In the genomic region with DNA sequence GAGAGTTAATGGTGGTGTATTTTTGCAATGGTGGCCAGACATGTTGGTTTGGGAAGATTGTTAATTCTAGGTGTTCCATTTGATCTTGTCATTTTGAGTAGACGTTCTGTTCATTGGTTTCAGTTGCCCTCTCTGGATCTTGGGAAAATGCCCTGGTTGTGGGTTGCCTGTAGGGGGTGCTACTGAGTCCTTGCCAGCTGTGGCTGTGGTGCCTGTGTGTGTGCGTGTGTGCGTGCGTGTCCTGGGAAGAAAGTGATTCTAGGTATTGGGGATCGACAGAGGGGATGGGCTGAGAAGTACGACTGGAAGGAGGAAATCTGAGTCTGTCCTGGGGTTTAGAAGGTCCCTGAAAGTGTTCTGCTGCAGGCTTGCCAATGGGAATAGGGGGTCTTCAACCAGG, we compare ENCODE assay signal across 16 mouse cellular contexts.
DNase-seq lines count a peak whose midpoint lies in the region; TF ChIP-seq lines count a peak whose summit lies in the region.
"Had no signal": no experiment of that assay in that cellular context is flagged by ENCODE, and none has a peak within 500 bp of the region (broad histone marks: within the 10 kb centered on the region; RNA-seq: fewer than 3 reads in every experiment).

No protein-coding gene starts in this region.

- no peak overlapping the region for H3K4me3 ChIP-seq in lung, adult 2 months (replicated peaks; ENCODE audit: extremely low read depth, low read depth, low read length)
- H3K4me3 ChIP-seq in ES-Bruce4 (ENCODE audit: low read depth, low read length): no peak overlapping the region
- H3K4me3 ChIP-seq in bone marrow, adult 2 months (replicated peaks; ENCODE audit: control insufficient read depth, low read depth, low read length): no peak overlapping the region
- H3K4me3 ChIP-seq: forebrain, embryonic 15.5 days; heart, embryonic 15.5 days; hindbrain, embryonic 10.5 days; liver, embryonic 15.5 days; midbrain, embryonic 15.5 days; neural tube, embryonic 13.5 days had no signal

- H3K27me3 ChIP-seq in ES-Bruce4 (ENCODE audit: control insufficient read depth, insufficient read depth, low read length, poor library complexity, severe bottlenecking): no peaks in the 10 kb centered on the region; the same call in 1 of the 2 replicates
- H3K27me3 ChIP-seq: forebrain, embryonic 15.5 days; heart, embryonic 15.5 days; liver, embryonic 15.5 days; midbrain, embryonic 15.5 days; neural tube, embryonic 13.5 days had no signal

- no peak overlapping the region for H3K27ac ChIP-seq in ES-Bruce4 (ENCODE audit: insufficient read depth, low read length)
- H3K27ac ChIP-seq in bone marrow, adult 2 months (ENCODE audit: control insufficient read depth, insufficient read depth, low read depth, low read length, poor library complexity): no peak overlapping the region
- H3K27ac ChIP-seq: forebrain, embryonic 15.5 days; heart, embryonic 15.5 days; hindbrain, embryonic 10.5 days; liver, embryonic 15.5 days; midbrain, embryonic 15.5 days; neural tube, embryonic 13.5 days had no signal

- no peak for TF ChIP-seq EP300 in ES-Bruce4 (IDR thresholded peaks at IDR 0.05; ENCODE audit: insufficient read depth, low read depth, low read length)

- no peaks in the 10 kb centered on the region for H3K4me1 ChIP-seq in lung, adult 2 months (ENCODE audit: control insufficient read depth, insufficient read depth, low read length)
- peaks cover 1% of the 10 kb centered on the region for H3K4me1 ChIP-seq in ES-Bruce4 (ENCODE audit: control insufficient read depth, insufficient read depth, low read length)
- H3K4me1 ChIP-seq in bone marrow, adult 2 months (ENCODE audit: control insufficient read depth, insufficient read depth, low read length): peaks cover 3% of the 10 kb centered on the region; the same call in 1 of the 2 replicates
- H3K4me1 ChIP-seq: heart, embryonic 15.5 days; liver, embryonic 15.5 days; midbrain, embryonic 15.5 days; neural tube, embryonic 13.5 days had no signal

- H3K36me3 ChIP-seq in ES-Bruce4 (ENCODE audit: control insufficient read depth, insufficient read depth, low read length, poor library complexity, severe bottlenecking): no peaks in the 10 kb centered on the region
- H3K36me3 ChIP-seq: forebrain, embryonic 15.5 days; heart, embryonic 15.5 days; hindbrain, embryonic 10.5 days; liver, embryonic 15.5 days; midbrain, embryonic 15.5 days; neural tube, embryonic 13.5 days had no signal

- TF ChIP-seq POLR2A in lung, adult 2 months (IDR thresholded peaks at IDR 0.05; ENCODE audit: borderline replicate concordance, extremely low read depth, low read depth, low read length): no peak
- TF ChIP-seq POLR2A in ES-Bruce4 (IDR thresholded peaks at IDR 0.05; ENCODE audit: insufficient read depth, low read length): no peak
- no peak for TF ChIP-seq POLR2A in bone marrow, adult 2 months (IDR thresholded peaks at IDR 0.05; ENCODE audit: borderline replicate concordance, control insufficient read depth, low read depth, low read length)

- no peaks in the 10 kb centered on the region for H3K9me3 ChIP-seq in ES-Bruce4 (replicated peaks; ENCODE audit: control insufficient read depth, insufficient read depth, low read length, poor library complexity, severe bottlenecking)
- H3K9me3 ChIP-seq: forebrain, embryonic 15.5 days; heart, embryonic 15.5 days; hindbrain, embryonic 10.5 days; liver, embryonic 15.5 days; midbrain, embryonic 15.5 days; neural tube, embryonic 13.5 days had no signal

- 89% methylated on average over 6 of the region's 6 CpGs for WGBS in lung, adult 2 months
- WGBS in bone marrow, adult 2 months: 75% methylated on average over 6 of the region's 6 CpGs

- no peak overlapping the region for H3K9ac ChIP-seq in ES-Bruce4 (ENCODE audit: low read depth, poor library complexity, severe bottlenecking)
- H3K9ac ChIP-seq: forebrain, embryonic 15.5 days; heart, embryonic 15.5 days; liver, embryonic 15.5 days; midbrain, embryonic 15.5 days; neural tube, embryonic 13.5 days had no signal

- no peak for DNase-seq in lung, adult 2 months
- no peak for DNase-seq in lung, postnatal 14 days
- peak; percentile 35 for DNase-seq in thymus, postnatal 0 days (ENCODE audit: low spot score)
- no peak for DNase-seq in adrenal gland, postnatal 14 days
- DNase-seq in kidney, postnatal 36 days: no peak
- DNase-seq: cerebellum, adult 8-10 months; embryo, embryonic 11 days; kidney, postnatal 25 days had no signal

- 0 out of 2 replicates have a peak, but pooled peaks have one; percentile 11 for TF ChIP-seq CTCF in lung, adult 2 months (IDR thresholded peaks at IDR 0.05; ENCODE audit: insufficient read depth, low read length)
- TF ChIP-seq CTCF in ES-Bruce4 (IDR thresholded peaks at IDR 0.05; ENCODE audit: low read depth, low read length): peak; percentile 69
- TF ChIP-seq CTCF in bone marrow, adult 2 months (IDR thresholded peaks at IDR 0.05; ENCODE audit: control insufficient read depth, insufficient read depth, low read length): 0 out of 2 replicates have a peak, but pooled peaks have one; percentile 33

Comparison
In these comparisons a context has a peak if more than half of its experiments do, and no peak if none do; other contexts are left out.
1. CTCF ChIP-seq: peak in every context shown above with its lines; median percentile 69 in ES-Bruce4; 33 in bone marrow, adult 2 months; 11 in lung, adult 2 months.